Mouse (Mus musculus) lung, postnatal 0 days (tissue): Measurements from ENCODE around the gene Map4k5.

Experiments
- CTCF ChIP-seq: IDR thresholded peaks from 2 replicates; pipeline ENCODE4 v1.5.1; 2016; ENCODE audit warnings: antibody characterized with exemption, mild to moderate bottlenecking
- EP300 ChIP-seq: IDR thresholded peaks from 2 replicates; pipeline ENCODE4 v1.6.1; 2016; ENCODE audit warnings: antibody characterized with exemption, mild to moderate bottlenecking, control low read depth

GRCm38 (mm10) chr12:69904991-69905390 is 12.0 kb upstream of the Map4k5 start:
- TF ChIP-seq CTCF = no peak
- TF ChIP-seq EP300 = no peak
